Mouse (Mus musculus): ENCODE data around the gene Gm5127.

The Gm5127 gene

GRCm38 (mm10) chrX:106582886-106583285 lies at the start of gene Gm5127:
Gm5127 (plus strand) TSS chrX:106583186.
- DNase-seq (ENCODE audit: low read depth, low spot score) = no peak

DNA sequence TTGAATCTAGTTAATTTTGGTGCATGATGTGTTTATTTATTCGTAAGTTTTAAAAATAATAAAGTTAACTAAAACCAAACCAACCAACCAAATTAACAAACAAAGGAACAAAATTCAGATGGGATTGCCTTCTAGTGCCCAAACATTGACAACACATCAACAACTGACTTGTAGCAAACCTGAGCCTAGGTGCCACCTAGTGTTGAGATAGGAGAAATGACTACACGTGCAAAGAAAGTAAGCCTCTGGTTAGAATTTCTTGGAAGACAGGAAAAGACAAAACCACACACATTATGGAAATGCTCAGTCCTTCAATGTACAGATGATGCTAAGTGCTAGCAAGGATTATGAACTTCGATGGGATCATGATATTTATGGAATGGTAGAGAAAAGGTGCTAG lies 46.6 kb upstream of the Gm5127 start:
- DNase-seq (ENCODE audit: low read depth, low spot score) = no peak

DNA sequence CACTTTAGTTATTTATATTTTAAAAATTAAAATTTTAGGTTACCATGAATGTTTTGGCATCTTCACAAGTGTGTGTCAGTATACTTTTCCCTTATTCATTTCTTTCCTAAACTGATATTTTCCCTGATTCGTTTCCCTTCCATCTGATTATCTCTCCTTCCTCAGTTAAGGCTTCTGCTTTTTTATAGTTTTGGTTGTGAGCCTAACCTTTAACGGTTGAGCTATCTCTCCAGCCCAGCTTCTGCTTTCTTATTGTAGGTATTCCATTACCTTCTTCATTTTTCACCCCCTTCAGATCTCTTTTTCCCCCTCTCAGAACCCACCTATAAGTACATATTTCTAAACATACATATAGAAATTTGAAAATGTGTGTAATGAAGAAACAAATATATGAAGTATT lies 27.5 kb upstream of the Gm5127 start:
- DNase-seq (ENCODE audit: low read depth, low spot score) = no peak

DNA sequence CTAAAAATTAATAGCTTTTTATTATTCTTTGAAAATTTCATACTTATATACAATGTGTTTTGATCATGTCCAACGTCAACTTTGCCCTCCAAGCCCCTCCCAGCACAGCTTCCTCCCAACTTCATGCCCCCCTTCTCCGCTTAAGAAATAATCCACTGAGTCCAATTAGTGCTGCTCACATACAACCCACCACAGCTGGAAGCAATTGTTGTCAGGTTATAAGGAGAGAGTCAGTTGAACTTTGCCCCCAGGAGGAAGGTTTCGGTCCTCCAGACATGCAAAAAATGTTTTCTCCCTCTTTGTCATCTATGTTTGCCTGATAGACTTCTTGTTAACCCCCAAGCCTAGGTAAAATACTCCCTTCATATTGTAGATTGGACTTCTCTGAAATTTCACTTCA lies 4.0 kb upstream of the Gm5127 start:
- DNase-seq (ENCODE audit: low read depth, low spot score) = no peak

- no peak for DNase-seq (ENCODE audit: low read depth, low spot score)
Observed at GRCm38 (mm10) chrX:106580410-106580809, 2.6 kb upstream of the Gm5127 start.

DNA sequence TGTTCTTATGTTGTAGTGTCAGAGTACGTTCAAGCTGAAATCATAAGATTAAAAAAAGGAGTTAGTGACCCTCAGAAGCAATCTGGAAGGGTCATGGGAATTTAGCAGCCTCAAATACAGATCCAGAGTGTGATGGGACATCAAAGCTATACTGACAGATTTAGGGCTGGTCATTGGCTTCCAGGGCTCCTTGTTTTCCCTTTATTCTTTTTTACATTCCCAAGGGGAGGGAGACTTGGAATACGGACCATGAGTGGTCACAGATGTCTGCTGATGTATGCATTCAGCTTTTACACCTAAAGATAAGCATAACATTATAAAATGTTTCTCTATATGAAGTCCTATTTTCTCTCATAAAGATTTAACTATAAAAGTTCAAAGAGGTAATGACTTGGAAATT lies 789 bp upstream of the Gm5127 start:
- no peak for DNase-seq (ENCODE audit: low read depth, low spot score)

- DNase-seq (ENCODE audit: low read depth, low spot score) = no peak
Observed at GRCm38 (mm10) chrX:106593914-106594313, 10.9 kb downstream of the Gm5127 start.

GRCm38 (mm10) chrX:106595904-106596303 lies 12.9 kb downstream of the Gm5127 start:
- DNase-seq (ENCODE audit: low read depth, low spot score) = no peak

GRCm38 (mm10) chrX:106602574-106603258 lies 19.7 kb downstream of the Gm5127 start:
- no peak for DNase-seq (ENCODE audit: low read depth, low spot score)

DNA sequence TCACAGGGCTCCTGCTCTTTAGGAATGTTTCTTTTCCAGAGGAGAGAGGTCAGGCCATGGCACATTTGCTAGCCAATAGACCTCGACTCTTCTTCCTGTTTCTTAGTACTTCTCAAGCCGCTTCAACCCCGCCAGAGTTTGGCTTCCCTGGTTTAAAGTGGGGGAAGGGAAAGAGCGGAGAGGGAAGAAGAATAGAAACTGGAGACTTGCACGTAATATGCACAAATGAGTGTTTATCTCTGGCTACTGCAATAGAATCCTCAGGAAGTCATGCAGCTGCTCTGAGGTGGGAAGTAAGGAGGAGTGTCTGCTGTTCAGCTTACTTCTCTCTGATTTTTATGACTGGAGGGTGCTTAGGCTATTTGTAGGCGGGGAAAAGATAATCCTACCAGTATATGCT lies 20.4 kb downstream of the Gm5127 start, which contains the start of gene Cysltr1:
TSS of gene Cysltr1 (minus strand) at position 294 of the 400 bp plus-strand sequence.
- DNase-seq (ENCODE audit: low read depth, low spot score) = no peak

- DNase-seq (ENCODE audit: low read depth, low spot score) = no peak
Observed at GRCm38 (mm10) chrX:106622512-106622911, 39.5 kb downstream of the Gm5127 start.

DNA sequence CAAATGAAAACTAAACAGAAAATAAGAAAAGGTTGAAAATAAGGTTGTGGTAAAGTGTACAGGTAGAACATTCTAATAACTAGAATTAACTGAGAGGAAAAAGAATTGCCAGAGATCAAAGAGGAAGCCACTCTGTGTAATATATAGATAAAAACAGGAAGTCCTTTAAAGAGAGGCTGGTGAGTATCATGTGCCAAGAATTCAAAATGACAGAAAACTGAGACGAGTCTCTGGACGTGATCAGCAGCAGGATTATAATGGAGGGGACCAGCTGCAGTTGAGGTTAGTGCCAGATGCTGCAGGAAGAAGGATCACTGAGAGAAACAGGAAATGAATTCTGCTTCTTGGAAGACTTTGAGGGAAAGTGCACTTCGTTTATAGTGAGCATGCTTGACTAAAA lies 40.7 kb downstream of the Gm5127 start:
- DNase-seq (ENCODE audit: low read depth, low spot score) = no peak

DNA sequence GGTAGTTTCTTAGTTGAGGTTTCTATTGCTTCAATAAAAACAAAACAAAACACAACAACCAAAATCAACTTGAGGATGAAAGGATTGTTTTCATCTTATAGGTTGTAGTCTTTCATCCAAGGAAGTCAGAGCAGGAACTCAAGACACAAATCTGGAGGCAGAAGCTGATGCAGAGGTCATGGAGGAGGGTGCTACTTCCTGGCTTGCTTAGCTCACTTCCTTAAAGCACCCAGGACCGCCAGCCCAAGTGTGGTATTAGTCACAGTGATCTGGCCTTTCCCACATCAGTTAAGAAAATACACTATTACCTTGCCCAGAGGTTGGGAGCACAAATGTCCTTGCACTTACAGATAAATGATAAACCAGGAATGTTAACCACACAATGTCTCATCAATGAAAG lies 45.5 kb downstream of the Gm5127 start:
- no peak for DNase-seq (ENCODE audit: low read depth, low spot score)

DNA sequence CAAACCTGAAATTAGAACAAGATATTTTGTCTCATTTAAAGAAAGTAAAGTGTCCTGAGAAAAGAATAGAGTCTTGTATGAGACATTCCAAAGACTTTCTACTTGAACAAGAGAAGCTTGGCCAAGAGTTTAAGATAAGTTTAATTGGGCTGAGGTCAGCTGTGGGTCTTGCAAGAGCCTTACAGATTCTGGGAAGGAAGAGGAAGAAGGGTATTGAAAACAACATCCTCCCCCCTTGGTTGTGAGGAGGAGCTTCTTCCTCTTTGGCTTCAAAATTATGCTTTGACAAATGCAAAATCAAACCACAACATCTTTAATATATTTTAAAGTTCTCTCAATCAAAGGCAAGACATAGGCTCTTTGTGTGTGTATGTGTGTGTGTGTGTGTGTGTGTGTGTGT lies 50.6 kb downstream of the Gm5127 start:
- DNase-seq (ENCODE audit: low read depth, low spot score) = no peak

GRCm38 (mm10) chrX:106634799-106635541 lies 52.0 kb downstream of the Gm5127 start:
- DNase-seq (ENCODE audit: low read depth, low spot score) = no peak

- no peak for DNase-seq (ENCODE audit: low read depth, low spot score)
Observed at GRCm38 (mm10) chrX:106662101-106662500, 79.1 kb downstream of the Gm5127 start.

DNA sequence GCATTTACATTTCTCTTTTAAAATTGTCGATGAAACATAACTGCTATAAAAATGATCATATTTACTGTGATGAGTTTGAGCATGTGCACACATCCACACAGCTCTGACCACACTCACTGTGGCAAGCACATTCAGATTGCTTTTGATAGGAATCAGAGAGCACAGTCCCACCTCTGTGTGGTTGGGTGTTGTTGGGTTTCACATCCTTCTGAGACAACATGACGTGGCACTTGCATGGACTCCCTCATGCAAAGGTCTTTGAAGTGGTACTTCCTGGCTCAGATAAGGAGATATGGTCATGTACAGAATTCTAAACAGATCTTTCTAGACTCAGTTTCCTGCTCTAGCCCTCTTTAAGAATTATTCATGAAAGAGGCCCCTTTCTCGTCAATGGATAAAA lies 121.6 kb downstream of the Gm5127 start:
- DNase-seq (ENCODE audit: low read depth, low spot score) = no peak

- DNase-seq (ENCODE audit: low read depth, low spot score) = no peak
Observed at GRCm38 (mm10) chrX:106717160-106717559, 134.2 kb downstream of the Gm5127 start.

- no peak for DNase-seq (ENCODE audit: low read depth, low spot score)
Observed at GRCm38 (mm10) chrX:106742241-106742640, 159.3 kb downstream of the Gm5127 start.

DNA sequence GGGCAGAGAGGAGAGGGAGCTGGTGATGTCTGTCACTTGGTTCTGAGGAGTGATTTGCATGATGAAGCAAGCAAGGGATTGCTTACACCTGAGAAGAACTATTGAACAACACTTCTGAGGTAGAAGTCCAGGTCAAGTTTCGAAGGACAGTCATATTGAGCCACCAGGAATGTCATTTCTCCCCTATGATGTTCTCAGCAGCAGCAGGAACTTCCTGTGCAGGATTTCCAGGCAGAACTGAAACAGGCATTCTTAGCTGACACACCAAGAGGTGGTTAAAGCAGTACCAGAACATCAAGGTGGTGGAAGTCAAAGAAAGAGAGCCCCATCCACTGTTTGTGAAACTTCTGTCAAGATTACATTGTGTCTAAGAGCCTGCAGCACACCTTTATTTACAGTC lies 172.3 kb downstream of the Gm5127 start:
- DNase-seq (ENCODE audit: low read depth, low spot score) = no peak

Measured in retina, adult 2 months (tissue).